Mouse (Mus musculus): ENCODE measurements around the gene Vamp8.
A peak's percentile ranks its signal among the peaks of the same experiment; 100 is the strongest.

The Vamp8 gene

DNA sequence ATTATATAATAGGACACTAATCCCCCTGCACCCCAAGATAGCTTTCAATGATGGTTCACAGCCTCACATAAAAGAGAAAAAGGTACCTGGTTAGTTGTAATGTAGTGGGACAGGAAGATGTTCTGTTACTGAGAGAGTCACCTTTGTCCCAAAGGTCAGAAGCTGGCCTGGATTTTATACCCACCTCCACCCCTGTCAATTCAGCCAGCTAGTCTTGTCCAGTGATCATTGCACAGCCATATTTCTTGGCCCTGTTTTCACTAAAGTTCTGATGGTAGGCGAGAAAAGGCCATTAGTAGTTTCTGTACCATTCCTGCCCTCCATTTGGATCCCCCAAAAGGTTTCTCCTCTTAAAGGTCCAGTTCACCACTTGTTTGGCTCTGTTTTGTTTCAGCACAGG, 36.5 kb downstream of the Vamp8 start:
- no peak for DNase-seq (ENCODE audit: low read depth, low spot score)

DNA sequence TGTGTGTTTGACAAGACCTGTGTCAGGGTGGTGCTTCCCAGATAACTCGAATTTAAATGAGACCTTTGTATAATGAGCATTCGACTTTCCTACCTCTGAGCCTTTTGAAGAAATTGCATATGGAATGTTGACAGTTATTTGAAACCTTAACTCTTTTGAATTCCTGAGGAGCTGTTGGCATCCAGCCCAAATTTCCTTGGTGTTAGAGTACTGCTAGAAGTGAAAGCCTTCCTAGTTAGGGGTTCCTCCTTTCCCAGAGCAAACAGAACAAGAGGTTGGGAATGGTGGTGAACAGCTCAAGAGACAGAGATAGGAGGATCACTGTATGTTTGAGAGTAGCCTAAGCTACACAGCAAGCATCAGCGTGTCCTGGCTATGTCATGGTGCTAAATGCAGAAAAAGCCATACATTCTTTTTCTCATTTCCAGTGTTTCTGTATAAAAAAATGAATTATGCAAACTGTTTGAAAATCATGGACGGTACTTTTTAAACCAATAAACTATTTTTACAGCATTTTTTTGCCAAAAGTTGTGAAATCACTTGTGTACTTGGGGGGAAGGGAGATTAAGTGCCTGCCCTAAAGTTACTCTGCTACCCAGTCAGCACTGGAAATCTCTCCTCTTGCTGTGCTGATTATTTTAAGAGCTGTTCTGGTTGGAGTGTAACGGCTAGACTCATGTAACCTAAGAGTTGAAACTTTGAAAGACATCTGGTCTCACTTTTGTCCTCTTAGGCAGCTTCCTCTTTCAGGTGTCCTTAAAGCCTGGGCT, 37.7 kb downstream of the Vamp8 start:
- no peak for DNase-seq (ENCODE audit: low read depth, low spot score)

DNA sequence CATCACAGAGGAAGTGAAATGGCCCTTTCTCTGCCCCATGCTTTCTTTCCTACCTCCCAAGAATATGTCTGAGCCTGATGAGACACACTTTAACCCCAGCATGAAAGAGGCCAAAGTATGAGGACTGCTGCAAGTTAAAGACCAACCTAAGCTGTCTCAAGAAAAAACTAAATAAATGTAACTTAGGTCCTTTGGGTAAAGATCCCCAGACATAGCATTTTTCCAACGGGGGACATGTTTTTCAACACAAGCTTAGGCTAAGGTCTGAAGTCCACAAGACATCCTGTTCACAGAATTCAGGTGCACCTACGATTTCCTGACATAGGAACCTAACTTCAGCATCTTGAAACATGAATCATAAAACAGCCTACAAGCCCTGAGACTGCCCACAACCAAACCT, 40.3 kb downstream of the Vamp8 start:
- DNase-seq (ENCODE audit: low read depth, low spot score): no peak

DNA sequence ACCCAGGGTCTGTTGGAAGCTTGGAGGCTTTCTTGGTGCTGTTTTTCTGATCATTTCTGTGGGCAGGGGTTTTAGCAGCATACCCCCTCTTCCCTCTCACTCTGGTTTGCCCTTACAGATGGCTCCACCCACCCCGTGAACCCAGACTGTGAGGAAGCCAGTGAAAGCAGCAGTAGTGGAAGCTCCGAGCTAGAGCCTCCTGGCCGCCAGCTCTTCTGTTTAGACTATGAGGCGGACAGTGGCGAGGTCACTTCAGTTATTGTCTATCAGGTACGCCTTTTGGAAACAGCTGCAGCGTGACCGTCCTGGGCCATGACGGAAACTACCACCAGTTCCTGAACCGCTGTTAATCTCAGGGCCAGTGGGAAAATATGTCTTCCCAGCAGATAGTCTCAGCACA, 42.1 kb downstream of the Vamp8 start:
- DNase-seq (ENCODE audit: low read depth, low spot score): no peak

DNA sequence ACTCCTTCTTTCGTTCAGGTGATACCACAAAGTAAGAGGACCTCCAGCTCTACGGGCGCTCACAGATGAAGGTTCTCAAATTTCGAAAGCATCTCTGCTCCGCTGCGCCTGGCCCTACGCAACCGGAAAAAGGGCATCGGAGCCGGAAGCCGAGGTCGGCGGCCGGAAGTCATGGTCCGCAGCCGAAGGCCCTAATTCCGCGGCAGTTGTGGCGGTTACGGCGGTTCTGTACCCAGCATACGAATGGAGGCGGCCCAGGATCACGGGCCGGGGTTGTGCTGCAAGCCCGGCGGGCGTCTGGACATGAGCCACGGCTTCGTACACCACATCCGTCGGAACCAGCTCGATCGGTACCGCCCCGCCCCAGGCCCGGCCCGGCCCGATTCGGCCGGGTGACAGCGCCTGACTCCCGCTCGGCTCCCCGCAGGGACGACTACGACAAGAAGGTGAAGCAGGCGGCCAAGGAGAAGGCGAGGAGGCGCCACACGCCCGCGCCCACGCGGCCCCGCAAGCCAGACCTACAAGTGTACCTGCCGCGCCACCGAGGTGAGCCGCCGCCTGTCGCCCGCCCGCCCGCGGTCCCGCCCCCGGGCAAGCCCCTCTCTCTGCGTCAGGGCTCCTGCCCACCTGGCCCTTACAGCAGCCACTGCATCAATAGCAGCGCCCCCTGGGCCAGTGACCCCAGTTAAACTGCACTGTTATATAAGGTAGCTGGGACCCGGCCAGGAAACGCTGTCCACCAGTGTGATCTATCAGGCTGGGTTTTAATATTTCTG, 43.1 kb downstream of the Vamp8 start, which contains the start of gene 0610030E20Rik:
Gene 0610030E20Rik (plus strand): TSS at position 152 of the 776 bp plus-strand sequence.
- peak; percentile 74 for DNase-seq (ENCODE audit: low read depth, low spot score)

DNA sequence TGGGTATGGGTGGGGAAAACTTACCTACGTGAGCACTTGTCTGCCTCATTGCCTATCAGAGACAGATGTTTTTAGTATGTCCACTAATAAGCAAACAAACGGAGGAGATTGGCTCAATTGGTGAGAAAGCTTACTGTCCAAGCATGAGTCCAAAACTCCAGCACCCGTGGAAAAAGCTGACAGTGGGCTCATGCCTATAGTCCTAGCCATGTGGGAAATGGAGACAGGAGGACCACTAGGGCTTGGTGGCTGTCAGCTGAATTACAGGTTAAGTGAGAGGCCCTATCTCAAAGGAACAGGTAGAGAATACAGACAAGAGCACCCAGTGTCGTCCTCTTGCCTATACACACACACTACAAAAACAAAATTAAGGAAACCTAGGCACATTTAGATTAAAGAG, 44.2 kb downstream of the Vamp8 start:
- no peak for DNase-seq (ENCODE audit: low read depth, low spot score)

DNA sequence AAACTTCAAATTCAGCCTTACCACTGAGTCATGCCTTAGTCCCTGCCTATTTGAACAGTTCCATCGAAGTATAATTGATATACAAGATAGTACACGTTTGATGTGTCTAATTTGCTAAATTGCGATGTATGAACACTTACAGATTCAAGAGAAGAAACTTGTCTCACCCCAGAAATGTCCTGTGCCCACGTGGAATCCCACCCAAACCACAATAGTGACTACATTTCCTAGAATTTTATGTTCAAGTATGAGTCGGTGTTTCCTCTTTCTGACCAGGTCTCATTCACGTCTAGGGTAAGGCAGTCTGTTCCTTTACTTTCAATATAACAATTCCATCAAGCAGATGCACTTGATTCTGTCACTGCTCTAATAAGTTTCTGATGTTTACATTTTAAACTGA, 44.9 kb downstream of the Vamp8 start:
- no peak for DNase-seq (ENCODE audit: low read depth, low spot score)

DNA sequence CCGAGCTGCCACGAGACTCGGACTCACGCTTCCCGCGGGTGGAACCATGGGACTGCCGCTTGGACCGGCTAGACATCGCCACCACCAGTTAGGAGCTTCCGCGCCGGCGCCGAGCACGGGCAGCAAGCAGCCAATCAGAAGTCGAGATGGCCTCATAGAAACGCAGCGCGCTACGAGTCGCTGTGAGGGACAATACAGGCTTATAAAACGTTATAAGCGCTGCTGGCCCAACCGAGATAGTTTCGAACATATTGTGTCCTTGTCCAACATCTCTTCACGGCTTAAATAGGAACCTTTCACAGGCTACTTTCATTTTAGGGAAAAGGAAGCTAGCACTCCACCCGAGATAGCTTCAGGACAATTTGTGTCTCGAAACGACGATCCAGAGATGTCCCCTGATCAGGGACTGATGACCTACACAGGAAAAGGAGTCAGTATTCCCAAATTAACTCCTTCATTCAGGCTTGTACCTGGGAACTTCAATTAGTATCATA, 45.4 kb downstream of the Vamp8 start, which contains the start of gene Usp39:
Gene Usp39 (minus strand): TSS at position 111 of the 494 bp plus-strand sequence.
- peak; percentile 94 for DNase-seq (ENCODE audit: low read depth, low spot score)

DNA sequence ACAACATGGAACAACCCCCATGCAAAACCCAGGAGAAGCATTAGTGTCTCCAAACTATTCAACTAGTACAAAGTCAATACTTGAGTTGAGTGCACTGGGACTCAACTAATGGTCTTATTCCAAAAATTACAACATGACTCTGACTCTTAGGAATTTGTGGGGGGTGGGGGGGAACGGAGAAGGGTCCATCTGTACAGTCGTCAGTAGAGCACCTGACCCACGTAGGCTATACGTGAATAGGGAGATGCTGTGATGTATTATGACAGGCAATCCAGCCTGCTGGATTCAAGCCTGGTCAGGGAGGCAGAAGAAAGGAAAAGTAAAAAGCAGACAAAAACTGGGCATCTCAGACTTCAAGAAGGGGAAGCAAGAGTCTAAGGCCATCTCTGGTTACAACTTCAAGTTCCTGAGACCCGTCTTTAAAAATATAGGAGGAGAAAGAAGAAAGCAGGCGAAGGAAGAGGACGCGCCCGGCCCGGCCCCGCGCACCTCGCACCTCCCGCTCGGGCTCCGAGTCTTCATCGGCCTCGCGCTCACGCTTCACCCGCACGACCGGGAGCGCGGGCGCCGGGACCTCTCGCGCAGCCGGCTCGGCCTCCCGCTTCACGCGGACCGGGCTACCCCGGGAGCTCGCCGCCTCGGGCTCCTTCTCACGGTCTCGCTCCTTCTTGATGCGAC, 46.0 kb downstream of the Vamp8 start:
- DNase-seq (ENCODE audit: low read depth, low spot score): no peak

DNA sequence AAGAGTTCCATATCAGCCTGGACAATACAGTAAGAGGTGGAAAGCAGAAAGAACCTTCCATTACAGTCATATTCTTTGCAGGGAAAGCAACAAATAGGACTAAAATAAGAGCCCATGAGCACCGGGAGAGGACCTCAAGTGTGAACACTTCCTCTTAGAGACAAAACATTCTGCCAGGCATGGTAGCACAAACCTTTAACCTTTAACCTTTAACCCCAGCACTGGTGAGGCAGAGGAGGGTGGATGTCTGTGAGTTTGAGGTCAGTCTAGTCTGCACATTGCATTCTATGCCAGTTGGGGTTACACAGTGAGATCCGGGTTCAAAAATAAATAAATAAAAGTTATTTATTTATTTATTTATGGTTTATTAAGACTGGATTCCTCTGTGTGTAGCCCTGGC, 50.0 kb downstream of the Vamp8 start:
- DNase-seq (ENCODE audit: low read depth, low spot score): no peak

Measured in forelimb bud, embryonic 11.5 days (tissue).